28 mouse cellular contexts compared by ENCODE assay signal in the genomic region with DNA sequence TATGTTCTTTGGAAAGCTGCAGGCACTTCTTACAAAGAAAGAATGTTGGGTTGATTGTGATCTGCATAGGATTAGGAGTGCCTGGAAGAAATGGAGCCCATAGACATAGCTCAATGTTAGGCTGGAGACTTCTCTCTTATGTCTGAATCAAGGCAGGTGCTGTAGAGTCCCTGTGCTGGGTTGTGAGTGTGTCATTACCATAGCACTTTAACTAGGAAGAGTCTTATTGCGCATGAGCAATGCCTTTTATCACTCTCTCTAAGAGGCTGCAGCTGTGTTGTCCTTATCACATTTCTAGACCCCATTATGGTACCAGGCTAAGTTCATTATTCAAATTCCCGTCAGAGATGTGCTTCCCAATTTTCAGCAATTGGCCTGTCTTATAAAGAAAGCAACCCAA.
"Had no signal": no experiment of that assay in that cellular context is flagged by ENCODE, and none has a peak within 500 bp of the region (broad histone marks: within the 10 kb centered on the region; RNA-seq: fewer than 3 reads in every experiment).

No protein-coding gene starts in this region.

- H3K4me2 ChIP-seq: heart, embryonic 12.5 days; hindbrain, embryonic 12.5 days; hindbrain, embryonic 14.5 days; intestine, embryonic 15.5 days; limb, embryonic 12.5 days; liver, embryonic 11.5 days; liver, embryonic 13.5 days; liver, embryonic 15.5 days had no signal

- H3K4me1 ChIP-seq: heart, embryonic 10.5 days; heart, embryonic 12.5 days; hindbrain, embryonic 10.5 days; hindbrain, embryonic 12.5 days; intestine, embryonic 15.5 days; limb, embryonic 10.5 days; limb, embryonic 12.5 days; liver, embryonic 13.5 days; liver, embryonic 15.5 days had no signal

- H3K4me3 ChIP-seq: heart, embryonic 10.5 days; heart, embryonic 12.5 days; hindbrain, embryonic 10.5 days; hindbrain, embryonic 12.5 days; intestine, embryonic 15.5 days; layer of hippocampus, adult 2 months; left cerebral cortex, adult 2 months; limb, embryonic 10.5 days; limb, embryonic 12.5 days; liver, embryonic 13.5 days; liver, embryonic 15.5 days had no signal

- H3K27ac ChIP-seq: heart, embryonic 10.5 days; hindbrain, embryonic 10.5 days; hindbrain, embryonic 12.5 days; hindbrain, embryonic 14.5 days; intestine, embryonic 15.5 days; layer of hippocampus, adult 2 months; left cerebral cortex, adult 2 months; limb, embryonic 10.5 days; limb, embryonic 12.5 days; liver, embryonic 13.5 days; liver, embryonic 15.5 days had no signal

- H3K9me3 ChIP-seq: heart, embryonic 10.5 days; heart, embryonic 12.5 days; hindbrain, embryonic 10.5 days; hindbrain, embryonic 12.5 days; intestine, embryonic 15.5 days; limb, embryonic 10.5 days; limb, embryonic 12.5 days; liver, embryonic 13.5 days; liver, embryonic 15.5 days had no signal

- DNase-seq: gastrocnemius, postnatal 10 days; gastrocnemius, postnatal 25 days; heart, adult 18-20 months; heart, postnatal 10 days; heart, postnatal 4 days; kidney, adult 18-20 months; kidney, adult 8-10 months; kidney, postnatal 10 days; kidney, postnatal 25 days; kidney, postnatal 4 days; liver; liver, embryonic 13.5 days; liver, postnatal 0 days had no signal

- ATAC-seq: hindbrain, embryonic 16.5 days; inflammation-experienced regulatory T-cells, adult 6 months; intestine, embryonic 15.5 days; intestine, postnatal 0 days; liver, postnatal 0 days had no signal

- H3K9ac ChIP-seq: heart, embryonic 12.5 days; hindbrain, embryonic 12.5 days; hindbrain, embryonic 14.5 days; intestine, embryonic 15.5 days; limb, embryonic 12.5 days; liver, embryonic 13.5 days; liver, embryonic 15.5 days; liver, postnatal 0 days had no signal

- H3K36me3 ChIP-seq: heart, embryonic 10.5 days; heart, embryonic 12.5 days; hindbrain, embryonic 10.5 days; hindbrain, embryonic 12.5 days; intestine, embryonic 15.5 days; limb, embryonic 10.5 days; limb, embryonic 12.5 days; liver, embryonic 13.5 days; liver, embryonic 15.5 days had no signal

- H3K27me3 ChIP-seq: heart, embryonic 12.5 days; hindbrain, embryonic 12.5 days; intestine, embryonic 15.5 days; limb, embryonic 12.5 days; liver, embryonic 13.5 days; liver, embryonic 15.5 days had no signal
